Mouse (Mus musculus) C2C12 (cell line): ENCODE results near the gene Ccr8.
A peak's percentile ranks its signal among the peaks of the same experiment; 100 is the strongest.

Experiments
- CEBPB ChIP-seq: IDR thresholded peaks from one replicate; pipeline ENCODE4 v1.6.1; 2011; ENCODE audit warnings: low read depth, mild to moderate bottlenecking, control low read depth, moderate library complexity
- CTCF ChIP-seq: IDR thresholded peaks from one replicate; pipeline ENCODE4 v1.5.1; 2011; ENCODE audit not compliant: control insufficient read depth, insufficient read depth, insufficient read length
- MYOD1 ChIP-seq: IDR thresholded peaks from one replicate; pipeline ENCODE4 v1.6.1; 2011; ENCODE audit warnings: low read depth; ENCODE audit not compliant: control insufficient read depth, insufficient read length
- USF1 ChIP-seq: IDR thresholded peaks from one replicate; pipeline ENCODE4 v1.6.1; 2011; ENCODE audit warnings: low read depth, mild to moderate bottlenecking, control low read depth, moderate library complexity

DNA sequence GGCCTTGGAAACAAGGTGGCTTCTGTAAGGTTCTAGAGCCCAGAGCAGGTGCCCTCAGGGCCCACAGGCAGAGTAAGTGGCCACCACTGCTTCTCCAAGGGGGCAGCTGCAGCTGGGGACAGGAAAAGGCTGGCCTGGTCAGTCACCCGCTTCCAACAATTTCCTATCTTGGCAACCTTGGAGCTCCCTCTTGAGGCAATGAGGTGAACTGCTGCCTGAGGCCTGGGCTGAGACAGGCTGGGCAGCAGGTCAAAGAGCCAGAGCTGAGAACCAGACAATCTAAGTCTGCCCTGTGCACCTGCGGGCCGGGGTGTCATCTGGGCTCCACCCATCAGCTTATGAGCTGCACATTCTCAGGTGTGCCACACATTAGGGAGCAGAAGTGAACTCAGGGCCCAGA is 18.7 kb upstream of the Ccr8 start:
- TF ChIP-seq CTCF = peak; percentile 87
- TF ChIP-seq MYOD1 = no peak
- TF ChIP-seq CEBPB = no peak
- TF ChIP-seq USF1 = no peak
